Mouse (Mus musculus) forebrain, embryonic 12.5 days (tissue): Measurements from ENCODE around the gene Ipo5. TPM values are rescaled to one million over a fixed set of nuclear protein-coding genes. Genes with fewer than 3 reads are reported as not detected.

Experiments used
- ATAC-seq: fragments of 200-750 bp; cut with Nextera tagmentation; 2 replicates; pipeline ENCODE4 v1.8.0; 2017; ENCODE audit warnings: moderate TSS enrichment; ENCODE audit not compliant: low FRiP score
- H3K27ac ChIP-seq: fragments of 300-500 bp; sonication (generic); 2 replicates; pipeline ENCODE4 v1.5.1; 2016; ENCODE audit warnings: mild to moderate bottlenecking
- H3K27me3 ChIP-seq: fragments of 300-500 bp; sonication (generic); 2 replicates; pipeline ENCODE4 v1.6.1; 2016; ENCODE audit warnings: mild to moderate bottlenecking
- H3K36me3 ChIP-seq: fragments of 300-500 bp; sonication (generic); replicated peaks from 2 replicates; pipeline ENCODE4 v1.6.1; 2016; ENCODE audit warnings: mild to moderate bottlenecking
- H3K4me1 ChIP-seq: fragments of 300-500 bp; sonication (generic); 2 replicates; pipeline ENCODE4 v1.6.1; 2016
- H3K4me2 ChIP-seq: fragments of 300-500 bp; sonication (generic); 2 replicates; pipeline ENCODE4 v1.6.1; 2016; ENCODE audit warnings: mild to moderate bottlenecking, moderate library complexity
- H3K4me3 ChIP-seq: fragments of 300-500 bp; sonication (generic); replicated peaks from 2 replicates; pipeline ENCODE4 v1.5.1; 2016; ENCODE audit warnings: mild to moderate bottlenecking
- H3K9ac ChIP-seq: fragments of 300-500 bp; sonication (generic); 2 replicates; pipeline ENCODE4 v1.6.1; 2016; ENCODE audit warnings: mild to moderate bottlenecking
- H3K9me3 ChIP-seq: fragments of 300-500 bp; sonication (generic); 2 replicates; pipeline ENCODE4 v1.6.1; 2016
- WGBS: fragments of 180-500 bp; shearing (Covaris S2); methylation state at CpG from one replicate; pipeline ENCODE4 v1.1.7; 2016; 5-methylcytosine and 5-hydroxymethylcytosine counted together
- polyA plus RNA-seq: library from polyadenylated mRNA; unstranded; fragments of >200 nt; fragmentation: Nextera tagmentation; extraction: Ambion mirVana; gene quantifications from 2 replicates; pipeline ENCODE4 v1.2.1, GENCODE M21; 2016

Gene Ipo5
- polyA plus RNA-seq, 1 experiment from 2014 or later: 131 TPM

DNA sequence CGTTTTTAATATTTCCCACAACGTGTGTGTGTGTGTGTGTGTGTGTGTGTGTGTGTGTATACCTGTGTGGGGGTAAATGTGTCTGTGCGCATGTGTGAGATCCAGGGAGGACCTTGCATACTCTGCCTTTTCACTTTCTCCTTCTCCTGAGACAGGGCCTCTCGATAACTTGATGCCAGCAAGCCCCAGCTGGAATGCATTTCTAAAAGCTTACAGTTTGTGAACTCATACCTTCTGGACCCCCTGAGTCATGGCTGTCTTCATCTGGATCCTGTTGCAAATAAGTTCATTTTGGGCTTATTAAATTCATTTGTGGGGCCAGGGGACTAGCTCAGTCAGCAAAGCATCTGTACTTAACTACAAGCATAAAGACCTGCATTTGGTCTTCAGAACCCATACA, 57.7 kb downstream of the Ipo5 start:
- H3K4me1 ChIP-seq: no peaks in the 10 kb centered on the region
- H3K36me3 ChIP-seq: no peaks in the 10 kb centered on the region
- 87% methylated on average over 4 of the region's 4 CpGs for WGBS
- H3K27me3 ChIP-seq: no peaks in the 10 kb centered on the region
- H3K4me2 ChIP-seq: no peak overlapping the region
- no peaks in the 10 kb centered on the region for H3K9me3 ChIP-seq
- ATAC-seq: no peak
- H3K4me3 ChIP-seq: no peak overlapping the region
- peak overlapping the region; percentile 13; the same call in 1 of the 2 replicates for H3K27ac ChIP-seq
- H3K9ac ChIP-seq: no peak overlapping the region

DNA sequence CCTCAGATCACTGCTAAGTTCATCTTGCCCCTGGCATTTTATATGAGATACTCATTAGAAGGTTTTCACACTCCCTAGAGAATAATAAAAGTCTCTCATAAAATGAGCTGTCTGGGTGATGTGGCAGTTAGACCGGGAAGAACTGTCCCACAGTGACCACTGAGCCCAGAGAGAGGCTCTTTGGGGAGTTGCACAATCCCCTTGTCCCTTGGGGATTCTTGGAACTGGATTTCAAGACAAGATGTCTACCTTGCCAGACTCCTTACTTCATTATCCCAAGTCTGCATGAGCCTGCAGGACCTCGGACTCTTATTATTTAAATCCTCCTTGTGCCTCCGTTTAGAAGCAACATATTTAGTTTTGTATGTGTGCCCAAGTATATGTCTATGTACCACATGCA, 58.6 kb downstream of the Ipo5 start:
- no peaks in the 10 kb centered on the region for H3K36me3 ChIP-seq
- H3K27ac ChIP-seq: no peak overlapping the region
- no peak overlapping the region for H3K9ac ChIP-seq
- ATAC-seq: no peak
- no peaks in the 10 kb centered on the region for H3K9me3 ChIP-seq
- H3K4me3 ChIP-seq: no peak overlapping the region
- H3K27me3 ChIP-seq: no peaks in the 10 kb centered on the region
- 88% methylated on average over 3 of the region's 3 CpGs for WGBS
- H3K4me2 ChIP-seq: no peak overlapping the region
- H3K4me1 ChIP-seq: no peaks in the 10 kb centered on the region

DNA sequence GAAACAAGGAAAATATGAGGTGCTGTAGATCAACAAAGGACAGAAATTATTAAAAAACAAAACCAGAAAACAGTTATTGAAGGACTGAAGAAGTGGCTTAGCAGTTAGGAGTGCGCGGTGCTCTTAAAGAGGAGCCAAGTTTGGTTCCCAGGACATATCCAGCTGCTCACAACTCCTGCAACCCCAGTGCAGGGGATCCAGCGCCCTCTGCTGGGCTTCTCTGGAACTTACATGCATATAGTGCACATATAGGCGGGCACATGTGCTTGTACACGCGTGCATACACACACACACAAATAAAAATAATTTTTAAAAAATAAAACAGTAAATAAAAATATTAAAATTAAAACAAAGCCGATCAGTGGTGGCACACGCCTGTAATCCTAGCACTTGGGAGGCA, 59.6 kb downstream of the Ipo5 start:
- no peaks in the 10 kb centered on the region for H3K36me3 ChIP-seq
- H3K4me2 ChIP-seq: no peak overlapping the region
- no peak overlapping the region for H3K27ac ChIP-seq
- WGBS: 82% methylated on average over 8 of the region's 8 CpGs
- H3K27me3 ChIP-seq: no peaks in the 10 kb centered on the region
- H3K4me1 ChIP-seq: no peaks in the 10 kb centered on the region
- no peak overlapping the region for H3K9ac ChIP-seq
- no peak overlapping the region for H3K4me3 ChIP-seq
- ATAC-seq: no peak
- H3K9me3 ChIP-seq: no peaks in the 10 kb centered on the region

DNA sequence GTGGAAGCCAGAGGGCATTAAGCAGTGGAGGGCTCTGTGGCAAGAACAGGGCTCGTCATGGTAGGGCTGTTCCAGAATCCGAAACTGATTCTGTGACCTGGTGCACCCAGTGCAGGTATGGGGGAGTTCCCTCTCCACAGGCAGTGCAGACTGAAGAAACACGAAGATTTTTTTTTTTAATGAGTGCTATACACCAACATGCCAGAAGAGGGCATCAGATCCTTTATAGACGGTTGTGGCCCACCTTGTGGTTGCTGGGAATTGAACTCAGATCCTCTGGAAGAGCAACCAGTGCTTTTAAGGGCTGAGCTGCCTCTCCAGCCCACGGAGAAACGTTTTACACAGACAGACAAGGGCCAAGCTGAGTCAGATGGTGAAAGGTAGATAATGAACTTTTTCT, 60.3 kb downstream of the Ipo5 start:
- 69% methylated on average over 6 of the region's 6 CpGs for WGBS
- Histone ChIP-seq H3K4me1 (no peaks in the 10 kb centered on the region), H3K9me3 (no peaks in the 10 kb centered on the region), H3K36me3 (no peaks in the 10 kb centered on the region), H3K27me3 (no peaks in the 10 kb centered on the region), H3K9ac (no peak overlapping the region), H3K4me3 (no peak overlapping the region), H3K27ac (no peak overlapping the region), H3K4me2 (no peak overlapping the region)
- no peak for ATAC-seq

DNA sequence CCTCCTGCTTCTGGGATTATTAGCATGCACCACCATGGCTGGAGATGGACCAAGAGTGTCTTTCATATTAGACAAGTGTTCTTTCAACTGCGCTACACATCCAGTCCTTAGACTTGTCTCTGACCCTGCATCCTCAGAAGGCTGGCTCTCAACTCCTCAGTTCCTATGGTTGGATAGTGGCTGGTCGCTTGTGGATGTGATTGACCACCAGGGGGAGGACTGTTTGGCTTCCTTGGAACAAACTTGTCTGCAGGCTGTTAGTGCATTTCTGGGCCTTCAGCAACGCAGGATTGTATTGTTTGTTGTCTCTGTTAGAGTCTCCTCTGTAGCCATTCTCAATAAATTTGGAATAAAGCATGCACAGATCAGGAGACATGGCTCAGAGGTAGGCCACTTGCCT, 68.5 kb downstream of the Ipo5 start:
- Histone ChIP-seq H3K27me3 (no peaks in the 10 kb centered on the region), H3K9ac (no peak overlapping the region), H3K4me3 (no peak overlapping the region), H3K4me2 (no peak overlapping the region), H3K9me3 (no peaks in the 10 kb centered on the region), H3K4me1 (no peaks in the 10 kb centered on the region), H3K27ac (no peak overlapping the region), H3K36me3 (no peaks in the 10 kb centered on the region)
- no peak for ATAC-seq
- 46% methylated on average over 3 of the region's 3 CpGs for WGBS

DNA sequence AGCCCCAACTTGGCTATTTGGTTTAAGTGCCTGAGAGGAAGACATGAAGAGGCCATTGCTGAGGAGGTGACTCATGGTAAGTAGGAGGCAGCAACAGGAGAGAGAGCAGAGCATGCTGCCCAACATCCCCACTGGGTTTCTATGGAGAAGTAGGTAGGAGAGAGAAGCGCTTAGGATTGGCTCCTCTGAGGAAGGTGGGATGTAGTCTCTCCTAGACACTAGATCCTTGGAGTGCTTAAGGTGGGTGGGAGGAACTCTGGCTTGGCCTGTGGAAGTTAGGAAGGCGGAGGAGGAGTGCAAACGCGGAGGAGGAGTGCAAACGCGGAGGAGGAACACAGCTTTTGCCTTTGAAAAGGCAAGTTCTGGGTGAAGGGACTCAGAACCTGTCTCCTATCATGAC, 78.1 kb downstream of the Ipo5 start:
- H3K27me3 ChIP-seq: no peaks in the 10 kb centered on the region
- no peaks in the 10 kb centered on the region for H3K9me3 ChIP-seq
- H3K9ac ChIP-seq: no peak overlapping the region
- H3K4me1 ChIP-seq: no peaks in the 10 kb centered on the region
- WGBS: 66% methylated on average over 6 of the region's 6 CpGs
- no peaks in the 10 kb centered on the region for H3K36me3 ChIP-seq
- no peak overlapping the region for H3K4me3 ChIP-seq
- no peak overlapping the region for H3K27ac ChIP-seq
- H3K4me2 ChIP-seq: no peak overlapping the region
- ATAC-seq: no peak

Other genes with a start within 250 kb of the Ipo5 start
- gene Farp1, start 124.0 kb downstream of the Ipo5 start, polyA plus RNA-seq: 24.6 and 27.9 TPM in 2 replicates